Comparison of ENCODE assay signal across 7 mouse cellular contexts in the genomic region with DNA sequence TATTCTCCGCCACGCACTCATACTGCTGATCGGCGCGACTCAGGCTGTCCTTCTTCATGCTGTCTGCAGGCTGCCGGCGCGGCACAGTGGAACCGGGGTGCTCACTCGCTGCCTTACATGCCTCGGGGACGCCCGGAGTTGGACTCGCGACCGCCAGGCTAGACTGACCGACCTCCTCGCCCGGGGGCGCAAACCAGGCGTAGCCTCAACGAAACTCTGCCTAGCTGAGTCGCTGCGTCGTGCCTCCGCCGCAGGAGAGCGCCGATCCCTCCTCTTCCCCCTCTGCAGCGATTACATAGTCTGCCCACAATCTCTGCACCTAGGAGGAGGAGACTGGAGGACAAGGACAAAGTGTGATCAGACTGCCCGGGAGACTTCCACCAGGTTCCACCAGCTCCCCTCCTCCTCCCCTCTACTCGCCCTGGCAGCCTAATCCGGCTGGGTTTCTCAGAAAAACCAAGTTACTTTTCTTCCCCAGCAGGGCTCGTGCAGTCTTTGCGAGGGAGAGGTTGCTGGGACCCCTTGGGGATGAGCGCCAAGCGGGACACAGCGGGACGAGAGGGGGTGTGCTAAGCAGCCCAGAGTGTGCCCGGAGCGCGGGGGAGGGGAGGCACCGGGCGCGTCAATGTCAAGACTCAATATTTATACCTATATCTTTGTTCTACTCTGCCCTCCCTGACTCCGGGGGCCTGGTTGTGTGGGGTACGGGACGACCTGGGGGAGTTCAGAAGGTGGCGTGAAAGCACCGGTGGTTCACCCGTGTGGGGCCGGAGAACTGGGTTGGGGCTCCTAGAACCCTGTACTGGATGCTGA.
DNase-seq lines count a peak whose midpoint lies in the region; ATAC-seq and TF ChIP-seq lines count a peak whose summit lies in the region.

No protein-coding gene starts in this region.

- no peak for ATAC-seq in limb, embryonic 13.5 days (ENCODE audit: low FRiP score, low read depth)
- ATAC-seq in stomach, embryonic 16.5 days (ENCODE audit: insufficient read depth, low FRiP score): no peak

- H3K36me3 ChIP-seq in limb, embryonic 13.5 days: no peaks in the 10 kb centered on the region
- H3K36me3 ChIP-seq in stomach, embryonic 16.5 days (ENCODE audit: control insufficient read depth, insufficient read depth, low read length): no peaks in the 10 kb centered on the region

- no peaks in the 10 kb centered on the region for H3K9me3 ChIP-seq in limb, embryonic 13.5 days
- H3K9me3 ChIP-seq in stomach, embryonic 16.5 days (replicated peaks; ENCODE audit: control insufficient read depth, low read length): no peaks in the 10 kb centered on the region

- no peaks in the 10 kb centered on the region for H3K4me1 ChIP-seq in embryonic fibroblast, embryonic 13.5 days (ENCODE audit: control insufficient read depth, insufficient read depth, low read length)
- H3K4me1 ChIP-seq in limb, embryonic 13.5 days: no peaks in the 10 kb centered on the region
- no peaks in the 10 kb centered on the region for H3K4me1 ChIP-seq in stomach, embryonic 16.5 days (ENCODE audit: control insufficient read depth, insufficient read depth, low read length)

- peak overlapping the region; percentile 36 for H3K9ac ChIP-seq in limb, embryonic 13.5 days
- peak overlapping the region; percentile 21; the same call in 1 of the 2 replicates for H3K9ac ChIP-seq in stomach, embryonic 16.5 days (ENCODE audit: low read length)

- peak overlapping the region; percentile 73 for H3K4me2 ChIP-seq in limb, embryonic 13.5 days (replicated peaks)
- H3K4me2 ChIP-seq in stomach, embryonic 16.5 days (ENCODE audit: low read depth, low read length): peak overlapping the region; percentile 61

- 18% methylated on average over 51 of the region's 52 CpGs for WGBS in limb, embryonic 13.5 days
- WGBS in stomach, embryonic 16.5 days: 14% methylated on average over 51 of the region's 52 CpGs

- peak overlapping the region; percentile 35 for H3K4me3 ChIP-seq in embryonic fibroblast, embryonic 13.5 days (ENCODE audit: insufficient read depth, low read length)
- peak overlapping the region; percentile 42 for H3K4me3 ChIP-seq in limb, embryonic 13.5 days
- peak overlapping the region; percentile 43 for H3K4me3 ChIP-seq in stomach, embryonic 16.5 days (replicated peaks; ENCODE audit: low read length)

- no peak overlapping the region for H3K27ac ChIP-seq in embryonic fibroblast, embryonic 13.5 days (ENCODE audit: insufficient read depth, low read length)
- no peak overlapping the region for H3K27ac ChIP-seq in limb, embryonic 13.5 days
- no peak overlapping the region for H3K27ac ChIP-seq in stomach, embryonic 16.5 days (ENCODE audit: low read length)

- no peak for TF ChIP-seq CTCF in embryonic fibroblast, embryonic 13.5 days (IDR thresholded peaks at IDR 0.05; ENCODE audit: borderline replicate concordance, insufficient read depth, low read length)

- DNase-seq in ovary, postnatal 36 days (ENCODE audit: low spot score): peak; percentile 8
- DNase-seq in ovary, postnatal 14 days (ENCODE audit: low spot score): no peak
- DNase-seq in thymus, postnatal 10 days (ENCODE audit: low spot score in 2 of 2): no peak
- no peak for DNase-seq in T-cell, adult 2 months (ENCODE audit: low spot score)

- H3K27me3 ChIP-seq in limb, embryonic 13.5 days: peaks cover 12% of the 10 kb centered on the region; the same call in 1 of the 2 replicates
- H3K27me3 ChIP-seq in stomach, embryonic 16.5 days (ENCODE audit: control insufficient read depth, insufficient read depth, low read length): no peaks in the 10 kb centered on the region

- no peak for TF ChIP-seq POLR2A in embryonic fibroblast, embryonic 13.5 days (IDR thresholded peaks at IDR 0.05; ENCODE audit: low read depth, low read length)
